Mouse (Mus musculus) MEL (cell line): ENCODE measurements around the gene Gmds. TPM values are rescaled to one million over a fixed set of nuclear protein-coding genes. Genes with fewer than 3 reads are reported as not detected.

Experiments used
- DNase-seq: peaks from one replicate; pipeline ENCODE4 v3.0.0; 2011; ENCODE audit warnings: low read depth, low spot score
- H3K27ac ChIP-seq: 2 replicates; pipeline ENCODE4 v1.5.1; 2012; ENCODE audit warnings: low read depth, mild to moderate bottlenecking, control low read depth, low read length, moderate library complexity; ENCODE audit not compliant: control insufficient read depth
- H3K27me3 ChIP-seq, 2 experiments: fragments of 150-350 bp in 1 of 2; sonication (generic) in 1 of 2; 2 replicates each; pipeline ENCODE4 v1.6.1; 2012; ENCODE audit warnings: low read length in 2 of 2, mild to moderate bottlenecking in 2 of 2, improper control_type of control experiment in 1 of 2, moderate library complexity in 1 of 2; ENCODE audit not compliant: insufficient read depth in 2 of 2, control insufficient read depth in 1 of 2
- H3K36me3 ChIP-seq, 2 experiments: 2 replicates each; pipeline ENCODE4 v1.6.1; 2012 to 2014; ENCODE audit warnings: low read length in 2 of 2, improper control_type of control experiment in 1 of 2, inconsistent platforms in 1 of 2, mild to moderate bottlenecking in 1 of 2; ENCODE audit not compliant: insufficient read depth in 2 of 2, control insufficient read depth in 1 of 2
- H3K4me1 ChIP-seq, 2 experiments: fragments of 150-350 bp in 1 of 2; sonication (generic) in 1 of 2; 2 replicates each; pipeline ENCODE4 v1.6.1; 2012; ENCODE audit warnings: low read length in 2 of 2, improper control_type of control experiment in 1 of 2, mild to moderate bottlenecking in 1 of 2; ENCODE audit not compliant: insufficient read depth in 2 of 2, control insufficient read depth in 1 of 2
- H3K4me3 ChIP-seq, 2 experiments: fragments of 150-350 bp in 1 of 2; sonication (generic) in 1 of 2; 2 replicates each; pipeline ENCODE4 v1.5.1; 2012; ENCODE audit warnings: low read depth in 2 of 2, low read length in 2 of 2, mild to moderate bottlenecking in 2 of 2, moderate library complexity in 2 of 2, control low read depth in 1 of 2, improper control_type of control experiment in 1 of 2; ENCODE audit not compliant: control insufficient read depth in 1 of 2, insufficient read depth in 1 of 2
- H3K79me2 ChIP-seq: 2 replicates; pipeline ENCODE4 v1.6.1; 2012; ENCODE audit warnings: mild to moderate bottlenecking, low read length, moderate library complexity; ENCODE audit not compliant: control insufficient read depth, poor library complexity, insufficient read depth
- H3K9ac ChIP-seq: 2 replicates; pipeline ENCODE4 v1.6.1; 2012; ENCODE audit warnings: low read depth, mild to moderate bottlenecking, control low read depth, low read length, moderate library complexity; ENCODE audit not compliant: control insufficient read depth, poor library complexity, severe bottlenecking
- H3K9me3 ChIP-seq: fragments of 150-350 bp; sonication (generic); replicated peaks from 2 replicates; pipeline ENCODE4 v1.6.1; 2012; ENCODE audit warnings: mild to moderate bottlenecking, low read length, improper control_type of control experiment, moderate library complexity; ENCODE audit not compliant: insufficient read depth
- BHLHE40 ChIP-seq: IDR thresholded peaks from 2 replicates; pipeline ENCODE4 v1.6.1; 2012; ENCODE audit warnings: low read depth, mild to moderate bottlenecking, inconsistent platforms, low read length, improper control_type of control experiment, borderline replicate concordance
- CHD1 ChIP-seq: IDR thresholded peaks from 2 replicates; pipeline ENCODE4 v1.6.1; 2012; ENCODE audit warnings: low read depth, mild to moderate bottlenecking, inconsistent platforms, low read length, improper control_type of control experiment
- CHD2 ChIP-seq: IDR thresholded peaks from 2 replicates; pipeline ENCODE4 v1.6.1; 2011; ENCODE audit warnings: low read length, improper control_type of control experiment
- ELF1 ChIP-seq: IDR thresholded peaks from 2 replicates; pipeline ENCODE4 v1.6.1; 2014; ENCODE audit warnings: low read depth, mild to moderate bottlenecking, inconsistent platforms, low read length, improper control_type of control experiment, moderate library complexity
- EP300 ChIP-seq, 2 experiments: IDR thresholded peaks; 2 replicates each; pipeline ENCODE4 v1.6.1; 2011; ENCODE audit warnings: improper control_type of control experiment in 2 of 2, low read length in 2 of 2, low read depth in 1 of 2, mild to moderate bottlenecking in 1 of 2
- GABPA ChIP-seq: IDR thresholded peaks from 2 replicates; pipeline ENCODE4 v1.6.1; 2012; ENCODE audit warnings: low read depth, mild to moderate bottlenecking, inconsistent platforms, low read length, improper control_type of control experiment, moderate library complexity
- GATA1 ChIP-seq: IDR thresholded peaks from 2 replicates; pipeline ENCODE4 v1.6.1; 2011; ENCODE audit warnings: low read depth, low read length, improper control_type of control experiment
- HCFC1 ChIP-seq: IDR thresholded peaks from 2 replicates; pipeline ENCODE4 v1.6.1; 2012; ENCODE audit warnings: low read depth, mild to moderate bottlenecking, inconsistent platforms, low read length, improper control_type of control experiment, moderate library complexity
- JUND ChIP-seq: IDR thresholded peaks from 2 replicates; pipeline ENCODE4 v1.6.1; 2011; ENCODE audit warnings: low read depth, mild to moderate bottlenecking, improper control_type of control experiment, low read length
- MAFK ChIP-seq: IDR thresholded peaks from 2 replicates; pipeline ENCODE4 v1.6.1; 2011; ENCODE audit warnings: low read depth, mild to moderate bottlenecking, low read length, improper control_type of control experiment, borderline replicate concordance
- MAX ChIP-seq: IDR thresholded peaks from 2 replicates; pipeline ENCODE4 v1.6.1; 2011; ENCODE audit warnings: low read length, improper control_type of control experiment
- MAZ ChIP-seq: IDR thresholded peaks from 2 replicates; pipeline ENCODE4 v1.6.1; 2012; ENCODE audit warnings: low read depth, mild to moderate bottlenecking, inconsistent platforms, low read length, improper control_type of control experiment
- MEF2A ChIP-seq: IDR thresholded peaks from 2 replicates; pipeline ENCODE4 v1.6.1; 2014; ENCODE audit warnings: low read depth, mild to moderate bottlenecking, inconsistent platforms, low read length, improper control_type of control experiment; ENCODE audit not compliant: poor library complexity, insufficient replicate concordance, severe bottlenecking; ENCODE audit errors: extremely low read depth
- NELFE ChIP-seq: IDR thresholded peaks from 2 replicates; pipeline ENCODE4 v1.6.1; 2011; ENCODE audit warnings: low read depth, low read length, improper control_type of control experiment
- NRF1 ChIP-seq: IDR thresholded peaks from 2 replicates; pipeline ENCODE4 v1.6.1; 2014; ENCODE audit warnings: low read depth, mild to moderate bottlenecking, inconsistent platforms, low read length, improper control_type of control experiment, moderate library complexity; ENCODE audit not compliant: poor library complexity, insufficient read depth, severe bottlenecking
- POLR2A ChIP-seq, 2 experiments: IDR thresholded peaks; 2 replicates each; pipeline ENCODE4 v1.6.1; 2011 to 2012; ENCODE audit warnings: low read length in 2 of 2, mild to moderate bottlenecking in 2 of 2, control low read depth in 1 of 2, improper control_type of control experiment in 1 of 2, low read depth in 1 of 2, moderate library complexity in 1 of 2; ENCODE audit not compliant: control insufficient read depth in 1 of 2, insufficient read depth in 1 of 2, poor library complexity in 1 of 2
- POLR2AphosphoS2 ChIP-seq: IDR thresholded peaks from 2 replicates; pipeline ENCODE4 v1.6.1; 2011; ENCODE audit warnings: low read length, improper control_type of control experiment
- SIN3A ChIP-seq: IDR thresholded peaks from 2 replicates; pipeline ENCODE4 v1.6.1; 2012; ENCODE audit warnings: low read length, improper control_type of control experiment, inconsistent platforms
- TAL1 ChIP-seq: IDR thresholded peaks from 2 replicates; pipeline ENCODE4 v1.6.1; 2012; ENCODE audit warnings: mild to moderate bottlenecking, inconsistent platforms, low read length, moderate library complexity, mixed read lengths
- TBP ChIP-seq: IDR thresholded peaks from 2 replicates; pipeline ENCODE4 v1.8.0; 2011; ENCODE audit warnings: low read depth, low read length, improper control_type of control experiment
- TCF12 ChIP-seq: IDR thresholded peaks from 2 replicates; pipeline ENCODE4 v1.6.1; 2014; ENCODE audit warnings: low read depth, mild to moderate bottlenecking, inconsistent platforms, low read length, improper control_type of control experiment, moderate library complexity
- ZC3H11A ChIP-seq: IDR thresholded peaks from 2 replicates; pipeline ENCODE4 v1.6.1; 2012; ENCODE audit warnings: low read depth, mild to moderate bottlenecking, inconsistent platforms, low read length, improper control_type of control experiment
- ZKSCAN1 ChIP-seq: IDR thresholded peaks from 2 replicates; pipeline ENCODE4 v1.6.1; 2012; ENCODE audit warnings: low read depth, mild to moderate bottlenecking, inconsistent platforms, low read length, improper control_type of control experiment, moderate library complexity
- ZMIZ1 ChIP-seq: IDR thresholded peaks from 2 replicates; pipeline ENCODE4 v1.6.1; 2012; ENCODE audit warnings: low read depth, mild to moderate bottlenecking, inconsistent platforms, low read length, improper control_type of control experiment, moderate library complexity
- polyA plus RNA-seq, 2 experiments: library from polyadenylated mRNA; stranded (reverse) in 1 of 2; unstranded in 1 of 2; fragments of >175 nt in 1 of 2; fragments of >200 nt in 1 of 2; gene quantifications; 2 replicates each; pipeline versions ENCODE4 v1.2.1 to v1.2.4; 2012; ENCODE audit warnings: low replicate concordance in 2 of 2, low read depth in 1 of 2; ENCODE audit not compliant: insufficient read length in 2 of 2, insufficient read depth in 1 of 2, missing spikeins in 1 of 2
- total RNA-seq: library from RNA; depleted of rRNA; stranded (reverse); fragments of 300-350 nt; gene quantifications from 2 replicates; pipeline ENCODE4 v1.2.3, GENCODE M21; 2012

The Gmds gene
- total and polyA plus RNA-seq, 3 experiments = 17.4 to 32.2 TPM; not detected in 1

- Histone ChIP-seq H3K27ac (no peak overlapping the region), H3K9me3 (no peaks in the 10 kb centered on the region), H3K27me3 (no peaks in the 10 kb centered on the region), H3K79me2 (no peaks in the 10 kb centered on the region), H3K4me3 (no peak overlapping the region), H3K4me1 (peaks cover 0 to 5% of the 10 kb centered on the region in 2 experiments; a peak in 1 of 4 replicates), H3K36me3 (0 out of 4 replicates have a peak, but pooled peaks cover 0 to 2% of the 10 kb centered on the region in 2 experiments), H3K9ac (no peak overlapping the region)
- peak; percentile 14 for DNase-seq
- TF ChIP-seq ZMIZ1 = no peak
- TF ChIP-seq GATA1 = no peak
- no peak for TF ChIP-seq ZKSCAN1
- TF ChIP-seq TCF12 = no peak
- TF ChIP-seq MAZ = no peak
- TF ChIP-seq MAX = 0 out of 2 replicates have a peak, but pooled peaks have one; percentile 3
Measured at GRCm38 (mm10) chr13:31885769-31886168, 452.8 kb downstream of the Gmds start.

GRCm38 (mm10) chr13:31878805-31879477, 459.6 kb downstream of the Gmds start:
- no peaks in the 10 kb centered on the region for H3K36me3 ChIP-seq

GRCm38 (mm10) chr13:31877061-31877460, 461.5 kb downstream of the Gmds start:
- Histone ChIP-seq H3K36me3 (no peaks in the 10 kb centered on the region), H3K79me2 (no peaks in the 10 kb centered on the region)
- peak; percentile 39 for DNase-seq

More at GRCm38 (mm10) chr13:31878805-31879477, 459.6 kb downstream of the Gmds start:
- no peaks in the 10 kb centered on the region for H3K79me2 ChIP-seq
- no peak overlapping the region for H3K27ac ChIP-seq
- DNase-seq = no peak
- H3K9me3 ChIP-seq = no peaks in the 10 kb centered on the region
- H3K4me1 ChIP-seq = no peaks in the 10 kb centered on the region
- H3K9ac ChIP-seq = no peak overlapping the region
- TF ChIP-seq NRF1 (no peak), TBP (no peak)
- TF ChIP-seq, all 39 proteins: peak for 0
- H3K27me3 ChIP-seq = no peaks in the 10 kb centered on the region
- H3K4me3 ChIP-seq = no peak overlapping the region

More at GRCm38 (mm10) chr13:31877061-31877460, 461.5 kb downstream of the Gmds start:
- no peak for TF ChIP-seq CHD2
- no peak for TF ChIP-seq EP300 (IDR thresholded peaks at IDR 0.05; ENCODE audit: low read depth in 1 of 2, low read length in 2 of 2)
- TF ChIP-seq ZMIZ1 = no peak
- TF ChIP-seq CHD1 = no peak
- no peak for TF ChIP-seq MAX
- TF ChIP-seq BHLHE40 = no peak
- no peak for TF ChIP-seq POLR2AphosphoS2
- TF ChIP-seq ZC3H11A = no peak
- no peak for TF ChIP-seq MEF2A
- TF ChIP-seq NELFE = no peak
- no peak for TF ChIP-seq ELF1
- no peak for TF ChIP-seq GABPA
- TF ChIP-seq HCFC1 = no peak
- TF ChIP-seq POLR2A (IDR thresholded peaks at IDR 0.05; ENCODE audit: control insufficient read depth in 1 of 2, insufficient read depth in 1 of 2, low read depth in 1 of 2, low read length in 2 of 2, poor library complexity in 1 of 2) = no peak
- no peak for TF ChIP-seq MAFK
- TF ChIP-seq SIN3A = no peak
- TF ChIP-seq JUND = no peak
- no peak for TF ChIP-seq TAL1
- TF ChIP-seq, all 39 proteins: peak for 0
- Histone ChIP-seq H3K9me3 (no peaks in the 10 kb centered on the region), H3K4me3 (no peak overlapping the region), H3K27me3 (no peaks in the 10 kb centered on the region), H3K27ac (no peak overlapping the region), H3K9ac (no peak overlapping the region), H3K4me1 (no peaks in the 10 kb centered on the region)
